Mouse (Mus musculus) forebrain, postnatal 0 days (tissue): ENCODE results near the gene Spata13. TPM values are rescaled to one million over a fixed set of nuclear protein-coding genes. Genes with fewer than 3 reads are reported as not detected.

Experiments used
- ATAC-seq: fragments of 200-750 bp; cut with Nextera tagmentation; 2 replicates; pipeline ENCODE4 v1.8.0; 2017; ENCODE audit warnings: mild to moderate bottlenecking, moderate library complexity
- DNase-seq: peaks from one replicate; pipeline ENCODE4 v3.0.0-alpha.2; 2015
- H3K27ac ChIP-seq: fragments of 300-500 bp; sonication (generic); 2 replicates; pipeline ENCODE4 v1.5.1; 2014; ENCODE audit warnings: low read depth, mild to moderate bottlenecking, antibody characterized with exemption, low read length, moderate library complexity, mixed read lengths
- H3K27me3 ChIP-seq: fragments of 300-500 bp; sonication (generic); 2 replicates; pipeline ENCODE4 v1.6.1; 2014; ENCODE audit warnings: mild to moderate bottlenecking, low read length, mixed read lengths; ENCODE audit not compliant: insufficient read depth
- H3K36me3 ChIP-seq: fragments of 300-500 bp; sonication (generic); 2 replicates; pipeline ENCODE4 v1.6.1; 2014; ENCODE audit warnings: mild to moderate bottlenecking, moderate library complexity; ENCODE audit not compliant: insufficient read depth
- H3K4me1 ChIP-seq: fragments of 300-500 bp; sonication (generic); 2 replicates; pipeline ENCODE4 v1.6.1; 2014; ENCODE audit warnings: antibody characterized with exemption; ENCODE audit not compliant: insufficient read depth
- H3K4me2 ChIP-seq: fragments of 300-500 bp; sonication (generic); 2 replicates; pipeline ENCODE4 v1.6.1; 2014; ENCODE audit warnings: low read depth, mild to moderate bottlenecking, moderate library complexity
- H3K4me3 ChIP-seq: fragments of 300-500 bp; sonication (generic); 2 replicates; pipeline ENCODE4 v1.5.1; 2014; ENCODE audit warnings: low read depth, low read length, mixed read lengths
- H3K9ac ChIP-seq: fragments of 300-500 bp; sonication (generic); 2 replicates; pipeline ENCODE4 v1.6.1; 2014; ENCODE audit warnings: mild to moderate bottlenecking
- H3K9me3 ChIP-seq: fragments of 300-500 bp; sonication (generic); 2 replicates; pipeline ENCODE4 v1.6.1; 2016; ENCODE audit warnings: low read length
- CTCF ChIP-seq: sonication (generic); IDR thresholded peaks from 2 replicates; pipeline ENCODE4 v1.5.1; 2016; ENCODE audit warnings: antibody characterized with exemption, control low read depth, low read depth
- WGBS: fragments of 180-500 bp; shearing (Covaris S2); extraction: QIAGEN DNeasy Blood & Tissue Kit; methylation state at CpG from one replicate; pipeline ENCODE4 v1.1.7; 2014; 5-methylcytosine and 5-hydroxymethylcytosine counted together
- polyA plus RNA-seq: library from polyadenylated mRNA; unstranded; fragments of >200 nt; fragmentation: Nextera tagmentation; extraction: Ambion mirVana; gene quantifications from 2 replicates; pipeline ENCODE4 v1.2.1, GENCODE M21; 2015
- total RNA-seq: library from RNA; depleted of rRNA; stranded (reverse); fragments of >200 nt; gene quantifications from 2 replicates; pipeline ENCODE4 v1.2.3, GENCODE M21; 2014; rRNA removed

The Spata13 gene
- total and polyA plus RNA-seq, 2 experiments from 2014 or later = 17.3 to 43.6 TPM

- WGBS = 80% methylated on average over 1 of the region's 1 CpGs
- Histone ChIP-seq H3K36me3 (peaks cover 28% of the 10 kb centered on the region), H3K27ac (no peak overlapping the region), H3K4me1 (no peaks in the 10 kb centered on the region), H3K4me3 (no peak overlapping the region), H3K27me3 (no peaks in the 10 kb centered on the region), H3K4me2 (no peak overlapping the region), H3K9ac (no peak overlapping the region), H3K9me3 (no peaks in the 10 kb centered on the region)
- no peak for ATAC-seq
- no peak for DNase-seq
- TF ChIP-seq CTCF = no peak
Measured at GRCm38 (mm10) chr14:60805871-60806270, 172.1 kb downstream of the Spata13 start.

DNA sequence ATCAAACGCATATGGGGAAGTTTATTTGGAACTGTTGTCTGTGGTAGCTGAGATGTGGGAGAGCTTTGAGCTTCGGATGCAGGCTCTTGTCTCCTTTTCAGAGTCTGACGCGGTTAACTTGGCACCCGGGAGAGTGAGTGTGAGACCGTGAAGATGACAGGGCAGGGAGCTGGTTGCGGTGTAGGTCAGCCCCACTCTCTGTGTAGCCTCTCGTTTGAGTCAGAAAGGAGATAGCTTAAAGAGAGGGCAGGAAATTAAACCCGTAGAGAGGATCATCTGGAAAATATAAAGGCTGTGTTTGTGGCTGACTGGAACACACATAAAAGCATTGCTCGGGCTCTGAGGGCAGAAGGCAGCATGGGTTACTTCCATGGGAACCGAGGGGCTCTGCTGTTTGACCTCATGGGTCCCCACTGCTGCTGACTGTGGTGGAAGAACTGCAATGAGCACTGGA is 173.1 kb downstream of the Spata13 start:
- Histone ChIP-seq H3K27me3 (no peaks in the 10 kb centered on the region), H3K4me2 (no peak overlapping the region), H3K4me1 (no peaks in the 10 kb centered on the region), H3K9ac (no peak overlapping the region), H3K4me3 (no peak overlapping the region), H3K27ac (no peak overlapping the region), H3K9me3 (no peaks in the 10 kb centered on the region), H3K36me3 (peaks cover 26% of the 10 kb centered on the region)
- DNase-seq = no peak
- 61% methylated on average over 11 of the region's 11 CpGs for WGBS
- ATAC-seq = no peak
- TF ChIP-seq CTCF = no peak

- Histone ChIP-seq H3K9me3 (no peaks in the 10 kb centered on the region), H3K27ac (no peak overlapping the region), H3K4me3 (no peak overlapping the region), H3K27me3 (no peaks in the 10 kb centered on the region), H3K4me2 (no peak overlapping the region), H3K36me3 (peaks cover 23% of the 10 kb centered on the region), H3K9ac (no peak overlapping the region), H3K4me1 (no peaks in the 10 kb centered on the region)
- DNase-seq = no peak
- no peak for TF ChIP-seq CTCF
- ATAC-seq = no peak
- WGBS = 91% methylated on average over 8 of the region's 8 CpGs
Measured at GRCm38 (mm10) chr14:60809881-60810280, 176.1 kb downstream of the Spata13 start.

- no peak overlapping the region for H3K9ac ChIP-seq
- no peak overlapping the region for H3K4me2 ChIP-seq
- 95% methylated on average over 4 of the region's 4 CpGs for WGBS
- no peaks in the 10 kb centered on the region for H3K4me1 ChIP-seq
- H3K27ac ChIP-seq = no peak overlapping the region
- no peaks in the 10 kb centered on the region for H3K9me3 ChIP-seq
- H3K36me3 ChIP-seq = peaks cover 16% of the 10 kb centered on the region
- ATAC-seq = no peak
- no peak for TF ChIP-seq CTCF
- no peaks in the 10 kb centered on the region for H3K27me3 ChIP-seq
- no peak overlapping the region for H3K4me3 ChIP-seq
- DNase-seq = no peak
Measured at GRCm38 (mm10) chr14:60811547-60811946, 177.7 kb downstream of the Spata13 start.

Other genes starting within 250 kb of the Spata13 start
- 0.31 TPM in 1 of 2 replicates, not detected in the other for gene C1qtnf9, start 134.1 kb downstream of the Spata13 start, total RNA-seq
- 0.26 TPM in 1 of 2 replicates, not detected in the other for gene C1qtnf9, start 134.1 kb downstream of the Spata13 start, polyA plus RNA-seq
- 26.6 and 27.4 TPM in 2 replicates for gene Mipep, start 150.6 kb downstream of the Spata13 start, total RNA-seq
- gene Mipep, start 150.6 kb downstream of the Spata13 start, polyA plus RNA-seq = 18.3 and 19.4 TPM in 2 replicates